Mouse (Mus musculus) spleen, postnatal 14 days (tissue): Measurements from ENCODE around the gene Neu4.
"Not testable (repeated sequence)": the region's sequence is repeated elsewhere in the genome, so short reads cannot be mapped to it uniquely, and the experiment has no call there.

Source experiments
- DNase-seq, 2 experiments: peaks; one replicate each; pipeline ENCODE4 v3.0.0; 2021 to 2022; ENCODE audit warnings: low spot score in 2 of 2

Gene Neu4

GRCm38 (mm10) chr1:94053530-94054216, 33.4 kb downstream of the Neu4 start:
- no peak for DNase-seq

DNA sequence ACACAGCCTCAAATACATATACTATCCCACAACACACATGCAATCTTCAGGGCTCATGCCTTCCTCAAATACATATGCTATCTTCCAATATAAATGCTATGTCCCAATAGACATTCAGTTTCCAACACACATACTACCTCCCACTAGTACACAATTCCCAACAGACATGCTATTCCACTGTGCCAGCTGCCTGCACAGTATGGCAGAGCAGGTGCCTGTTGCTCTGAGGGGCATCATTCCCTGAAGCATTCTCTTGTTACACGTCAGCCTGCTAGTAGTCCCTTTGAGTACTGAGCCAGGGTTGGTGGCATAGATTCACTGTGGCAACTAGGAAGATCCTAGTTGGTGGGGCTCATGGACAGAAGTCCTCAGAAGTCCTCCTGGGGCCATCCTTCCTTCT, 34.2 kb downstream of the Neu4 start:
- no peak for DNase-seq

- no peak for DNase-seq
These were observed 35.7 kb downstream of the Neu4 start for GRCm38 (mm10) chr1:94055966-94056365.

DNA sequence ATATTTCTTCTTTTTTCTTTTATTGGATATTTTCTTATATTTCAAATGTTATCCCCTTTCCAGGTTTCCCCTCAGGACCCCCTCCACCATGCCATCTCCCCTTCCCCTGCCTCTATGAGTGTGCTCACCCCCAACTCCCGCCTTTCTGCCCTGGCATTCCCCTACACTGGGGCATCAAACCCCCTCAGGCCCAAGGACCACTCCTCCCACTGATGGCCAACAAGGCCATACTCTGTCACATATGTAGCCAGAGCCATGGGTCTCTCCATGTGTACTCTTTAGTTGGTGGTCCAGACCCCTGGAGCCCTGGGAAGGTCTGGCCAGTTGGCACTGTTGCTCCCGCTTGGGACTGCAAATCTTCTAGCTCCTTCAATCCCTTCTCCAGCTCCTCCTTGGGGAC, 37.1 kb downstream of the Neu4 start:
- DNase-seq = no peak

DNA sequence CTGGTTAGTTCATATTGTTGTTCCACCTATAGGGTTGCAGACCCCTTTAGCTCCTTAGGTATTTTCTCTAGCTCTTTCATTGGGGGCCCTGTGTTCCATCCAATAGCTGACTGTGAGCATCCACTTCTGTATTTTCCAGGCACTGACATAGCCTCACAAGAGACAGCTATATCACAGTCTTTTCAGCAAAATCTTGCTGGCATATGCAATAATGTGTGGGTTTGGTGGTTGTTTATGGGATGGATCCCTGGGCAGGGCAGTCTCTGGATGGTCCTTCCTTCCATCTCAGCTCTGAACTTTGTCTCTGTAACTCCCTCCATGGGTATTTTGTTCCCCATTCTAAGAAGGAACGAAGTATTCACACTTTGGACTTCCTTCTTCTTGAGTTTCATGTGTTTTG, 38.0 kb downstream of the Neu4 start:
- DNase-seq = not testable (repeated sequence)

GRCm38 (mm10) chr1:94074756-94075155, 54.5 kb downstream of the Neu4 start:
- no peak for DNase-seq

DNA sequence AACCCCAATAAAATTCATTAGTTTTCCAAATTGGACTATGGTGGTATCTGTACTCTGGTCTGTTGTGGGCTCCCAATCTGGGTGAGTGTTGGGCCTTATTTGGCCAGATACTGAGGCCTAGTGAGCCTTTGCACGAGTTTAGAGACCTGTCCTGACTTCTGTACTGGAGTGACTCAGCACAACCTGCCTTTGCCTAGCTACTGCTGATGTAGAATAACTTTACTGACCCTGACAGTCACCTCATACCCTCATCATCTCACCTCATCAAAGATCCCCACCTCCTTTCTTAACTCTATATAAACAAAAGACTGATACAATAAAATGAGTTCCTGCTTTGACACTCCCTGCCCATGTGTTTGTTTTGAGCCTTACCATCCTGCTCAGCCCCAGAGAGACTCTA, 56.5 kb downstream of the Neu4 start:
- no peak for DNase-seq
